Mouse (Mus musculus) forebrain, embryonic 14.5 days (tissue): ENCODE results near the gene Ccdc154. TPM values are rescaled to one million over a fixed set of nuclear protein-coding genes. Genes with fewer than 3 reads are reported as not detected.
A peak's percentile ranks its signal among the peaks of the same experiment; 100 is the strongest.

Experiments
- ATAC-seq: fragments of 200-750 bp; cut with Nextera tagmentation; 2 replicates; pipeline ENCODE4 v1.8.0; 2017; ENCODE audit warnings: mild to moderate bottlenecking, moderate library complexity
- DNase-seq: peaks from one replicate; pipeline ENCODE4 v3.0.0-alpha.2; 2015; ENCODE audit warnings: low spot score
- H3K27ac ChIP-seq: fragments of 300-500 bp; sonication (generic); 2 replicates; pipeline ENCODE4 v1.5.1; 2014; ENCODE audit warnings: low read depth, mild to moderate bottlenecking, control low read depth, low read length, moderate library complexity
- H3K27me3 ChIP-seq: fragments of 300-500 bp; sonication (generic); replicated peaks from 2 replicates; pipeline ENCODE4 v1.6.1; 2014; ENCODE audit warnings: low read length, control low read depth, mixed read lengths; ENCODE audit not compliant: control insufficient read depth, insufficient read depth
- H3K36me3 ChIP-seq: fragments of 300-500 bp; sonication (generic); 2 replicates; pipeline ENCODE4 v1.6.1; 2014; ENCODE audit warnings: low read length, control low read depth; ENCODE audit not compliant: control insufficient read depth, insufficient read depth
- H3K4me1 ChIP-seq: fragments of 300-500 bp; sonication (generic); 2 replicates; pipeline ENCODE4 v1.6.1; 2014; ENCODE audit warnings: antibody characterized with exemption, low read length, control low read depth; ENCODE audit not compliant: control insufficient read depth, insufficient read depth
- H3K4me2 ChIP-seq: fragments of 300-500 bp; sonication (generic); 2 replicates; pipeline ENCODE4 v1.6.1; 2014; ENCODE audit warnings: mild to moderate bottlenecking, control low read depth, low read length
- H3K4me3 ChIP-seq: fragments of 300-500 bp; sonication (generic); 2 replicates; pipeline ENCODE4 v1.5.1; 2014; ENCODE audit warnings: low read depth, low read length, control low read depth
- H3K9ac ChIP-seq: fragments of 300-500 bp; sonication (generic); 2 replicates; pipeline ENCODE4 v1.6.1; 2014; ENCODE audit warnings: mild to moderate bottlenecking, low read length, control low read depth, moderate library complexity
- H3K9me3 ChIP-seq: fragments of 300-500 bp; sonication (generic); replicated peaks from 2 replicates; pipeline ENCODE4 v1.6.1; 2016; ENCODE audit warnings: low read length, control low read depth, mixed read lengths; ENCODE audit not compliant: control insufficient read depth
- WGBS: fragments of 180-500 bp; shearing (Covaris S2); extraction: QIAGEN DNeasy Blood & Tissue Kit; methylation state at CpG from one replicate; pipeline ENCODE4 v1.1.7; 2014; 5-methylcytosine and 5-hydroxymethylcytosine counted together
- polyA plus RNA-seq: library from polyadenylated mRNA; unstranded; fragments of >200 nt; fragmentation: Nextera tagmentation; extraction: Ambion mirVana; gene quantifications from 2 replicates; pipeline ENCODE4 v1.2.1, GENCODE M21; 2014

The Ccdc154 gene
- polyA plus RNA-seq, 1 experiment from 2014 or later: not detected

- ATAC-seq (no peak), DNase-seq (no peak)
- WGBS: 72% methylated on average over 9 of the region's 9 CpGs
- no peaks in the 10 kb centered on the region for H3K9me3 ChIP-seq
- no peaks in the 10 kb centered on the region for H3K27me3 ChIP-seq
- H3K4me2 ChIP-seq: no peak overlapping the region
- no peak overlapping the region for H3K9ac ChIP-seq
- no peak overlapping the region for H3K27ac ChIP-seq
- no peak overlapping the region for H3K4me3 ChIP-seq
- H3K4me1 ChIP-seq: no peaks in the 10 kb centered on the region
- H3K36me3 ChIP-seq: no peaks in the 10 kb centered on the region
Measured at GRCm38 (mm10) chr17:25127681-25128080, 34.6 kb upstream of the Ccdc154 start.

DNA sequence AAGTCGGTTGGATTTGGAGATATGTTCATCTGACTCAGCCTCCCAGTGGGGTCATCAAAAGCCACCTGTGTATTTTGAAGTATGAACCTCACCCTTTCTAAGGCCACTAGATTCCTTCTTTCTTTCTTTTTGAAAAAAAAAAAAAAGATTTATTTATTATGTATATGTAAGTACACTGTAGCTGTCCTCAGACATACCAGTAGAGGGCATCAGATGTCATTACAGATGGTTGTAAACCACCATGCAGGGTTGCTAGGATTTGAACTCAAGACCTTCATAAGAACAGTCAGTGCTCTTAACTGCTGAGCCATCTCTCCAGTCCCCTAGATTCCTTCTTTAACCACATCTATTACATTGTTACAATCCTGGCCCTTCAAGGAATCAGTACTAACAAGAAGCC lies 32.2 kb upstream of the Ccdc154 start:
- H3K27me3 ChIP-seq: no peaks in the 10 kb centered on the region
- no peak overlapping the region for H3K9ac ChIP-seq
- H3K4me2 ChIP-seq: no peak overlapping the region
- 83% methylated on average over 1 of the region's 1 CpGs for WGBS
- no peaks in the 10 kb centered on the region for H3K36me3 ChIP-seq
- no peak for DNase-seq
- no peak overlapping the region for H3K27ac ChIP-seq
- H3K9me3 ChIP-seq: no peaks in the 10 kb centered on the region
- ATAC-seq: no peak
- peaks cover 8% of the 10 kb centered on the region for H3K4me1 ChIP-seq
- H3K4me3 ChIP-seq: no peak overlapping the region

DNA sequence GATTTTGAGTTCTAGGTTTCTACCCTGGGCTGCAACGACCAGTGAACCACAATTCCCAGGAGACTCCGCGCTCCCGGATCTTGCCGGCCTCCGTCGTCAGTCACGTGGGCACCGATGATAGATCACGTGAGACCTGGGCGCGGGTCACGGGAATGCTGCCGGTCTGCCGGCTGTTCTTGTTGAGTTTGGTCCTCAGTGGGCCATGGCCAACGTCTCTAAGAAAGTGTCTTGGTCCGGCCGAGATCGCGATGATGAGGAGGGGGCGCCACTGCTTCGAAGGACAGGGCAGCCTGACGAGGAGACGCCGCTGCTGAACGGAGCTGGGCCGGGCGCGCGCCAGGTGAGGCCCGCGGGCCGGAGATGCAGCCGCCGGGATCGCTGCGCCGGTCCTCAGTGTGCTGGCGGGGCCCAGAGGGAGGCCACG lies 29.0 kb upstream of the Ccdc154 start, which contains the start of gene Clcn7:
Gene Clcn7, plus strand, starts transcription at position 117 of the 424 bp plus-strand sequence.
- Histone ChIP-seq H3K4me2 (peak within 1 kb of the TSS; percentile 66), H3K27ac (no peak within 1 kb of the TSS), H3K4me3 (peak within 1 kb of the TSS; percentile 93), H3K4me1 (peaks cover 8% of the 10 kb centered on the region), H3K9me3 (no peaks in the 10 kb centered on the region), H3K9ac (peak within 1 kb of the TSS; percentile 87), H3K36me3 (peaks cover 6% of the 10 kb centered on the region; the same call in 1 of the 2 replicates), H3K27me3 (no peaks in the 10 kb centered on the region)
- DNase-seq (peak; percentile 95), ATAC-seq (peak; percentile 97)
- under 1% methylated on average over 40 of the region's 40 CpGs for WGBS

GRCm38 (mm10) chr17:25135622-25136021 lies 26.6 kb upstream of the Ccdc154 start:
- Histone ChIP-seq H3K27ac (no peak overlapping the region), H3K9me3 (no peaks in the 10 kb centered on the region), H3K4me2 (no peak overlapping the region), H3K27me3 (no peaks in the 10 kb centered on the region), H3K4me1 (peaks cover 8% of the 10 kb centered on the region), H3K36me3 (peaks cover 11% of the 10 kb centered on the region; the same call in 1 of the 2 replicates), H3K9ac (no peak overlapping the region), H3K4me3 (no peak overlapping the region)
- no peak for ATAC-seq
- WGBS: 88% methylated on average over 6 of the region's 6 CpGs
- DNase-seq: no peak

DNA sequence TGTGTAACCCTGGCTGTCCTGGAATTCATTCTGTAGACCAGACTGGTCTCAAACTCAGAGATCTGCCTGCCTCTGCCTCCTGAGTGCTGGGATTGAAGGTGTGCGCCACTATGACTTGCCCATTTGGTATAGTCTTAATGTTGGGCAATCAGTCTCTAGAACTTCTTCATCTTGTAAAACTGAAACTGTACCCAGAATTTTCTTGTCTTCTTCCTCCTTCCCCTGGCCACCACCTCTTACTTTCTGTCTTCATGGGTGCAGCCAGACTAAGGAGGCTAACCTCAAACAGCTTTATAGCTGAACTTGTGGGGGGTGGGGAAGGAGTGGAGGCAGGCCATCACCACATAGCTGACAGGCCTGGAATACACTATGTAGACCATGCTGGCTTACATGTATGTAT lies 23.5 kb upstream of the Ccdc154 start:
- peaks cover 7% of the 10 kb centered on the region for H3K4me1 ChIP-seq
- no peaks in the 10 kb centered on the region for H3K9me3 ChIP-seq
- H3K4me3 ChIP-seq: no peak overlapping the region
- H3K27ac ChIP-seq: no peak overlapping the region
- 96% methylated on average over 1 of the region's 1 CpGs for WGBS
- no peak overlapping the region for H3K9ac ChIP-seq
- DNase-seq (no peak), ATAC-seq (no peak)
- H3K4me2 ChIP-seq: no peak overlapping the region
- H3K27me3 ChIP-seq: no peaks in the 10 kb centered on the region
- peaks cover 15% of the 10 kb centered on the region; the same call in 1 of the 2 replicates for H3K36me3 ChIP-seq

- no peaks in the 10 kb centered on the region for H3K4me1 ChIP-seq
- H3K9ac ChIP-seq: no peak overlapping the region
- H3K36me3 ChIP-seq: peaks cover 15% of the 10 kb centered on the region; the same call in 1 of the 2 replicates
- no peaks in the 10 kb centered on the region for H3K27me3 ChIP-seq
- DNase-seq (no peak), ATAC-seq (no peak)
- no peak overlapping the region for H3K4me3 ChIP-seq
- H3K4me2 ChIP-seq: no peak overlapping the region
- WGBS: 74% methylated on average over 4 of the region's 4 CpGs
- no peaks in the 10 kb centered on the region for H3K9me3 ChIP-seq
- no peak overlapping the region for H3K27ac ChIP-seq
Measured at GRCm38 (mm10) chr17:25139960-25140359, 22.3 kb upstream of the Ccdc154 start.

GRCm38 (mm10) chr17:25163387-25163786 lies 1.1 kb downstream of the Ccdc154 start:
- 69% methylated on average over 7 of the region's 7 CpGs for WGBS
- DNase-seq (no peak), ATAC-seq (no peak)

GRCm38 (mm10) chr17:25164770-25165169 lies 2.5 kb downstream of the Ccdc154 start:
- H3K27me3 ChIP-seq: no peaks in the 10 kb centered on the region
- no peak overlapping the region for H3K4me3 ChIP-seq
- 82% methylated on average over 3 of the region's 3 CpGs for WGBS
- H3K9me3 ChIP-seq: no peaks in the 10 kb centered on the region
- H3K4me2 ChIP-seq: no peak overlapping the region
- H3K9ac ChIP-seq: no peak overlapping the region
- no peaks in the 10 kb centered on the region for H3K4me1 ChIP-seq
- ATAC-seq (no peak), DNase-seq (no peak)
- no peak overlapping the region for H3K27ac ChIP-seq
- H3K36me3 ChIP-seq: peaks cover 19% of the 10 kb centered on the region

More at GRCm38 (mm10) chr17:25163387-25163786, 1.1 kb downstream of the Ccdc154 start:
- Histone ChIP-seq H3K36me3 (peaks cover 28% of the 10 kb centered on the region), H3K9ac (no peak overlapping the region), H3K4me3 (no peak overlapping the region), H3K27me3 (no peaks in the 10 kb centered on the region), H3K9me3 (no peaks in the 10 kb centered on the region), H3K27ac (no peak overlapping the region), H3K4me1 (no peaks in the 10 kb centered on the region), H3K4me2 (no peak overlapping the region)

GRCm38 (mm10) chr17:25165970-25166671 lies 3.9 kb downstream of the Ccdc154 start:
- no peaks in the 10 kb centered on the region for H3K9me3 ChIP-seq
- H3K9ac ChIP-seq: no peak overlapping the region
- H3K4me2 ChIP-seq: no peak overlapping the region
- DNase-seq (no peak), ATAC-seq (no peak)
- H3K36me3 ChIP-seq: peaks cover 6% of the 10 kb centered on the region
- no peak overlapping the region for H3K4me3 ChIP-seq
- H3K27me3 ChIP-seq: no peaks in the 10 kb centered on the region
- H3K27ac ChIP-seq: no peak overlapping the region
- H3K4me1 ChIP-seq: no peaks in the 10 kb centered on the region
- WGBS: 74% methylated on average over 6 of the region's 6 CpGs
